ENCODE assay signal across 8 mouse cellular contexts in genomic region chr5:115011519-115012261, GRCm38 (mm10). TPM values are rescaled to one million over a fixed set of nuclear protein-coding genes. Genes with fewer than 3 reads are reported as not detected.
DNase-seq lines count a peak whose midpoint lies in the region; ATAC-seq and TF ChIP-seq lines count a peak whose summit lies in the region.

No protein-coding gene starts in this region.

- peak overlapping the region; percentile 87 for H3K4me3 ChIP-seq in bone marrow macrophage, adult 2 months (ENCODE audit: insufficient read depth, low read length)
- peak overlapping the region; percentile 90 for H3K4me3 ChIP-seq in erythroblast, embryonic 14.5 days (replicated peaks)
- peak overlapping the region; percentile 99 for H3K4me3 ChIP-seq in heart, embryonic 14.5 days (ENCODE audit: control insufficient read depth in 1 of 2, insufficient read depth in 1 of 2, low read depth in 1 of 2, low read length in 2 of 2)
- peak overlapping the region; percentile 91 for H3K4me3 ChIP-seq in kidney, postnatal 0 days (replicated peaks; ENCODE audit: low read depth, low read length)
- peak overlapping the region; percentile 100 for H3K4me3 ChIP-seq in liver, embryonic 15.5 days (replicated peaks)
- peak overlapping the region; percentile 98 for H3K4me3 ChIP-seq in stomach, embryonic 16.5 days (replicated peaks; ENCODE audit: low read length)

- peak overlapping the region; percentile 97 for H3K9ac ChIP-seq in heart, embryonic 14.5 days (ENCODE audit: low read length)
- peak overlapping the region; percentile 98 for H3K9ac ChIP-seq in kidney, postnatal 0 days (ENCODE audit: low read depth, low read length)
- peak overlapping the region; percentile 100 for H3K9ac ChIP-seq in liver, embryonic 15.5 days
- H3K9ac ChIP-seq in stomach, embryonic 16.5 days (ENCODE audit: low read length) = peak overlapping the region; percentile 99

- TF ChIP-seq POLR2A in bone marrow macrophage, adult 2 months (IDR thresholded peaks at IDR 0.05; ENCODE audit: borderline replicate concordance, low read depth, low read length) = no peak

- H3K36me3 ChIP-seq in erythroblast, embryonic 14.5 days (ENCODE audit: control insufficient read depth) = peaks cover 31% of the 10 kb centered on the region
- H3K36me3 ChIP-seq in heart, embryonic 14.5 days (ENCODE audit: control insufficient read depth, insufficient read depth, low read length) = 0 out of 2 replicates have a peak, but pooled peaks cover 2% of the 10 kb centered on the region
- no peaks in the 10 kb centered on the region for H3K36me3 ChIP-seq in kidney, postnatal 0 days (ENCODE audit: insufficient read depth, low read length)
- no peaks in the 10 kb centered on the region for H3K36me3 ChIP-seq in liver, embryonic 15.5 days (replicated peaks)
- no peaks in the 10 kb centered on the region for H3K36me3 ChIP-seq in stomach, embryonic 16.5 days (ENCODE audit: control insufficient read depth, insufficient read depth, low read length)

- peak overlapping the region; percentile 89 for H3K4me2 ChIP-seq in heart, embryonic 14.5 days (ENCODE audit: low read length)
- peak overlapping the region; percentile 90 for H3K4me2 ChIP-seq in kidney, postnatal 0 days (ENCODE audit: low read length)
- peak overlapping the region; percentile 85 for H3K4me2 ChIP-seq in liver, embryonic 15.5 days
- peak overlapping the region; percentile 79 for H3K4me2 ChIP-seq in stomach, embryonic 16.5 days (ENCODE audit: low read depth, low read length)

- no peaks in the 10 kb centered on the region for H3K9me3 ChIP-seq in erythroblast, embryonic 14.5 days (ENCODE audit: control insufficient read depth, low read length)
- H3K9me3 ChIP-seq in heart, embryonic 14.5 days (ENCODE audit: control insufficient read depth, low read length) = no peaks in the 10 kb centered on the region
- no peaks in the 10 kb centered on the region for H3K9me3 ChIP-seq in kidney, postnatal 0 days (replicated peaks; ENCODE audit: low read length)
- no peaks in the 10 kb centered on the region for H3K9me3 ChIP-seq in liver, embryonic 15.5 days (replicated peaks)
- H3K9me3 ChIP-seq in stomach, embryonic 16.5 days (replicated peaks; ENCODE audit: control insufficient read depth, low read length) = no peaks in the 10 kb centered on the region

- DNase-seq in kidney, postnatal 0 days (ENCODE audit: low spot score) = peak; percentile 50
- peak; percentile 70 for DNase-seq in neural tube, embryonic 10.5 days (ENCODE audit: extremely low spot score, low spot score)

- TF ChIP-seq CTCF in bone marrow macrophage, adult 2 months (IDR thresholded peaks at IDR 0.05; ENCODE audit: low read depth, low read length) = no peak
- peak; percentile 26; the same call in 1 of the 2 replicates for TF ChIP-seq CTCF in kidney, postnatal 0 days (IDR thresholded peaks at IDR 0.05; ENCODE audit: low read depth)

- ATAC-seq in CD4-positive, CD25-positive, alpha-beta regulatory T cell, adult 4 months = peak; percentile 38
- ATAC-seq in heart, embryonic 14.5 days (ENCODE audit: insufficient number of reproducible peaks, insufficient read depth, low FRiP score, low read depth) = peak; percentile 1; the same call in 1 of the 2 replicates
- ATAC-seq in kidney, postnatal 0 days (replicated peaks; ENCODE audit: low FRiP score, low read depth) = peak; percentile 34
- ATAC-seq in liver, embryonic 15.5 days (ENCODE audit: insufficient read depth) = peak; percentile 57
- peak; percentile 27 for ATAC-seq in stomach, embryonic 16.5 days (ENCODE audit: insufficient read depth, low FRiP score)

- H3K27me3 ChIP-seq in erythroblast, embryonic 14.5 days (ENCODE audit: control insufficient read depth) = no peaks in the 10 kb centered on the region
- H3K27me3 ChIP-seq in heart, embryonic 14.5 days (ENCODE audit: control insufficient read depth, insufficient read depth, low read length) = no peaks in the 10 kb centered on the region
- no peaks in the 10 kb centered on the region for H3K27me3 ChIP-seq in kidney, postnatal 0 days (ENCODE audit: insufficient read depth, low read length)
- H3K27me3 ChIP-seq in liver, embryonic 15.5 days = no peaks in the 10 kb centered on the region
- no peaks in the 10 kb centered on the region for H3K27me3 ChIP-seq in stomach, embryonic 16.5 days (ENCODE audit: control insufficient read depth, insufficient read depth, low read length)

- peaks cover 38% of the 10 kb centered on the region for H3K4me1 ChIP-seq in bone marrow macrophage, adult 2 months (ENCODE audit: control insufficient read depth, insufficient read depth, low read length)
- H3K4me1 ChIP-seq in erythroblast, embryonic 14.5 days (ENCODE audit: control insufficient read depth) = peaks cover 75% of the 10 kb centered on the region
- peaks cover 13 to 42% of the 10 kb centered on the region in 2 experiments for H3K4me1 ChIP-seq in heart, embryonic 14.5 days (ENCODE audit: control insufficient read depth in 2 of 2, insufficient read depth in 2 of 2, low read length in 2 of 2)
- peaks cover 24% of the 10 kb centered on the region for H3K4me1 ChIP-seq in kidney, postnatal 0 days (replicated peaks; ENCODE audit: insufficient read depth, low read length)
- H3K4me1 ChIP-seq in liver, embryonic 15.5 days (replicated peaks) = peaks cover 71% of the 10 kb centered on the region
- H3K4me1 ChIP-seq in stomach, embryonic 16.5 days (ENCODE audit: control insufficient read depth, insufficient read depth, low read length) = peaks cover 27% of the 10 kb centered on the region

- peak overlapping the region; percentile 38 for H3K27ac ChIP-seq in bone marrow macrophage, adult 2 months (ENCODE audit: insufficient read depth, low read depth, low read length)
- H3K27ac ChIP-seq in heart, embryonic 14.5 days (replicated peaks in 1 of 2; ENCODE audit: control insufficient read depth in 1 of 2, insufficient read depth in 1 of 2, low read depth in 2 of 2, low read length in 2 of 2) = peak overlapping the region; percentile 73 to 92
- peak overlapping the region; percentile 95 for H3K27ac ChIP-seq in kidney, postnatal 0 days
- peak overlapping the region; percentile 94 for H3K27ac ChIP-seq in liver, embryonic 15.5 days (replicated peaks)
- peak overlapping the region; percentile 92 for H3K27ac ChIP-seq in stomach, embryonic 16.5 days (ENCODE audit: low read length)

- WGBS in heart, embryonic 14.5 days = under 1% methylated on average over 63 of the region's 63 CpGs
- under 1% methylated on average over 63 of the region's 63 CpGs for WGBS in kidney, postnatal 0 days
- under 1% methylated on average over 63 of the region's 63 CpGs for WGBS in liver, embryonic 15.5 days (ENCODE audit: insufficient replicate concordance)
- under 1% methylated on average over 63 of the region's 63 CpGs for WGBS in stomach, embryonic 16.5 days

RNA-seq across cellular contexts. Expression of gene Sppl3, which starts 0.8 kb away (rescaled TPM):
- polyA plus RNA-seq in CD4-positive, CD25-positive, alpha-beta regulatory T cell, adult 4 months (2017; shearing (Covaris generic)) = 10 to 100 TPM; 10.2 to 14.2 TPM
- polyA plus RNA-seq in bone marrow macrophage, adult 2 months (2012; ENCODE audit: insufficient read depth, insufficient read length, missing spikeins) = 60.1 and 65.2 TPM in 2 replicates
- polyA plus RNA-seq in erythroblast, embryonic 14.5 days (2012) = 4.4 and 4.6 TPM in 2 replicates
- 35.1 and 39.9 TPM in 2 replicates for polyA plus RNA-seq in heart, embryonic 14.5 days (2014; fragmentation: Nextera tagmentation; extraction: Ambion mirVana)
- polyA plus RNA-seq in kidney, postnatal 0 days (2015; fragmentation: Nextera tagmentation; extraction: Ambion mirVana) = 19.0 and 39.4 TPM in 2 replicates
- 7.9 and 12.1 TPM in 2 replicates for polyA plus RNA-seq in liver, embryonic 15.5 days (2015; fragmentation: Nextera tagmentation; extraction: Ambion mirVana)
- polyA plus RNA-seq in stomach, embryonic 16.5 days (2015; fragmentation: Nextera tagmentation; extraction: Ambion mirVana) = 9.6 and 10.6 TPM in 2 replicates

RNA-seq across cellular contexts. Expression of gene Hnf1a, which starts 40.8 kb away (rescaled TPM):
- under 1 TPM in 1 of 2 experiments, not detected in 1; 0.09 TPM for polyA plus RNA-seq in CD4-positive, CD25-positive, alpha-beta regulatory T cell, adult 4 months (2017; shearing (Covaris generic))
- polyA plus RNA-seq in bone marrow macrophage, adult 2 months (2012; ENCODE audit: insufficient read depth, insufficient read length, missing spikeins) = not detected in 2 replicates
- polyA plus RNA-seq in erythroblast, embryonic 14.5 days (2012) = 0.03 and 0.14 TPM in 2 replicates
- polyA plus RNA-seq in heart, embryonic 14.5 days (2014; fragmentation: Nextera tagmentation; extraction: Ambion mirVana) = not detected in 2 replicates
- 10.8 and 12.5 TPM in 2 replicates for polyA plus RNA-seq in kidney, postnatal 0 days (2015; fragmentation: Nextera tagmentation; extraction: Ambion mirVana)
- polyA plus RNA-seq in liver, embryonic 15.5 days (2015; fragmentation: Nextera tagmentation; extraction: Ambion mirVana) = 3.8 and 4.3 TPM in 2 replicates
- polyA plus RNA-seq in stomach, embryonic 16.5 days (2015; fragmentation: Nextera tagmentation; extraction: Ambion mirVana) = 8.7 and 9.8 TPM in 2 replicates

Comparison
In these comparisons a context has a peak if more than half of its experiments do, and no peak if none do; other contexts are left out.
1. Peak in every context shown above with its lines: DNase-seq, ATAC-seq, H3K4me3 ChIP-seq and H3K27ac ChIP-seq.
2. ATAC-seq: peak in every context shown above with its lines; median percentile 57 in liver, embryonic 15.5 days; 38 in CD4-positive, CD25-positive, alpha-beta regulatory T cell, adult 4 months; 34 in kidney, postnatal 0 days; 27 in stomach, embryonic 16.5 days; 1 in heart, embryonic 14.5 days.
3. H3K27ac ChIP-seq: peak in every context shown above with its lines; median percentile 95 in kidney, postnatal 0 days; 94 in liver, embryonic 15.5 days; 92 in stomach, embryonic 16.5 days; 82 in heart, embryonic 14.5 days; 38 in bone marrow macrophage, adult 2 months.